ENCODE assay signal across 10 mouse cellular contexts in the genomic region with DNA sequence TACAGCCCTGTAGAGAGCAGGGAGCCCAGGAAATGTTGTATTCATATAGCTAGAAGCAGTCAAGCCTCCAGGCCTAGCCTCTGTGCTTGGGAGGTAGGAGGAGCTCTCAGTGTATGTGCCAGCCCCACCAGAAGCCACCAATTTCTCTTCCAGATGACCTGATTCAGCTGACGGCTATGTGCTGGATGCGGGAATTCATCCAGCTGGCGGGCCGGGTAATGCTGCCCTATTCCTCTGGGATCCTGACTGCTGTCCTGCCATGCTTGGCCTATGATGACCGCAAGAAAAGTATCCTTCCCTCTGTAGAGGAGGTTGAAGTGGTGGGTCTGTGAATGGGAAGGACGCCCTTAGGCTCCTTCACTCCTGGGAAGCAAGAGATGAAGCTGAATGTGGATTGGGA.
"Had no signal": no experiment of that assay in that cellular context is flagged by ENCODE, and none has a peak within 500 bp of the region (broad histone marks: within the 10 kb centered on the region; RNA-seq: fewer than 3 reads in every experiment).

No protein-coding gene starts in this region.

- DNase-seq: kidney, postnatal 10 days; kidney, postnatal 36 days; layer of hippocampus, postnatal 36 days; liver, embryonic 13.5 days; lung, adult 2 months; lung, postnatal 14 days; midbrain, embryonic 14.5 days; right cerebral cortex, postnatal 25 days; spleen, adult 18-20 months; thymus, postnatal 25 days had no signal
